Mouse (Mus musculus) heart, adult 9 months (tissue): ENCODE measurements around the gene Hes7.
A peak's percentile ranks its signal among the peaks of the same experiment; 100 is the strongest.

ENCODE experiments used
- DNase-seq, 2 experiments: peaks; one replicate each; pipeline ENCODE4 v3.0.0; 2022; ENCODE audit warnings: low spot score in 2 of 2

Gene Hes7

DNA sequence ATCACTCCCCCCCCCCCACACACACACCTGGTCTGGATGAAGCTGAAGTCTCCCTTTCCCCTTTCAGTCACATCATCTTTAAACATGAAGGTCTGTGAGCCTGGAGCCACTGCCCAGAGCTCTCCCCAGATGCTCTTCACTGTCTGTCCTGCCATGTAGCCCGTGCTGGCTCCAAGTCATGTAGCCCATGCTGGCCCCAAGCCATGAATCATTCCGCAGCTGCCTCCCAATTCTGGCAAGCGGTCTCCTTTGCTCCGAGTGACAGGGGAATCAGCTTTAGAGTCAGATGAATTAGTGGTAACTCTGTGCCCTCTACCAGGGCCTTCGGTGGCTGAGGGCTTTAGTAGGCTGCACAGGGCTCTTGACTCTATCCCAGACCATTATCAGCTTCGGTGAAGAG is 29.5 kb downstream of the Hes7 start:
- no peak for DNase-seq

DNA sequence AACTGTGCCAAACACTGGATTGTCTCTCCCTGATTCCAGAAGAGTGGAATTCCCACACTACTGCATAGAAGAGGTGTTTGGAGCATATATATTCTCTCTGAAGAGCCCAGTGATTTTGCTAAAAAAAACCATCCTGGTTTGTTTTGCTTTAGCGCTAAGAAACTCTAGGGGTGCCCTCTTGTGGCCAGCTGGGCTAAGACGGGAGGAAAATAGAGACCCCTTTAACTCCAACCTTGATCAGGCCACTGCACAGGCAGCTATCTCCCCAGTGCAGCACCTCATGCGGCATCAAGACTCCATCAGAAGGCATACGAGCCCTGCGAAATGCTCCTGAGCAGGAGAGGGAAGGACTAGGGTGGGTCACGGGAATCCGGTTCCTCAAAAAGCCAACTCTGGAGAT is 30.2 kb downstream of the Hes7 start:
- peak in 1 of 2 experiments; percentile 47 for DNase-seq

- no peak for DNase-seq
Observed at GRCm38 (mm10) chr11:69151004-69151403, 30.8 kb downstream of the Hes7 start.

GRCm38 (mm10) chr11:69153831-69154230 is 33.6 kb downstream of the Hes7 start:
- DNase-seq, result no peak

DNA sequence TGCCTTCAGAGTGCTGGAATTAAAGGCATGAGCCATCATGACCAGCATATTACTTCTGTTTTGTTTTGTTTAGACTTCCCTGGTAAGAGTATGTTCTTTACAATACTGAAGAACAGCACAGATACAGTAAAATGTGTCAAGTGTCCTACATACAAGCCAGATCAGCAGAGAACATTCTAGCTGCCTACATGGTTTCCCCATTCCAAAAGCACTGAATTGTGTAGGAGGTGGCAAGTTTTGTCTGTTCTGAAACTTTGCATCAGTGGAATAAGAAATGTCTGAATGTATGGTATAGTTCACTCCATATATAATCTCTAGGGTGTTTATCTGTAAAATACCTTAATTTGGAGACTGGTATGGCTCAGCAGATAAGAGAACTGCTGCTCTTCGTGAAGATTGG is 35.1 kb downstream of the Hes7 start:
- DNase-seq, result no peak

GRCm38 (mm10) chr11:69156800-69157199 is 36.6 kb downstream of the Hes7 start, which contains the start of gene Alox12b:
Gene Alox12b (plus strand): TSS chr11:69156989.
- no peak for DNase-seq

GRCm38 (mm10) chr11:69169313-69169712 is 49.1 kb downstream of the Hes7 start:
- no peak for DNase-seq

DNA sequence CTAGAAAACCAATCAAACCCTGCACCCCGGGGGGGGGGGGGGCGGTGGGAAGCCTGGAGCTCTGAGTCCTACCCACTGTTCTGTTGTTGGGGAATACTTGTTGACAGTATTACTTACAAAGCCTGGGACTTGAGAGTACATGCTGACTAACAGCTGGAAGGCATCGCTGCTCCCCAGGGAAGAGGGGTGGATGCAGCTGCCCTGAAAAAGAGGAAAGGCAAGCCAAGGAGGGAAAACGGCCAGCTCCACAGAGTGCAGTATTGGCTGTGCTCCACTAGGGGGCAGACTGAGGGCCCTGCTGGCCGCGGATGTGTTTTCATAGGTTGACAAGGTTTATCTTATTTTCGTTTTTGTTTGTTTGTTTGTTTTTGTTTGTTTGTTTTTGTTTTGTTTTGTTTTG is 51.4 kb downstream of the Hes7 start:
- DNase-seq, result peak; percentile 85 to 87

GRCm38 (mm10) chr11:69172606-69173005 is 52.4 kb downstream of the Hes7 start:
- DNase-seq, result no peak
